Mouse (Mus musculus): ENCODE data around the gene Tmem131l. TPM values are rescaled to one million over a fixed set of nuclear protein-coding genes. Genes with fewer than 3 reads are reported as not detected.

Gene Tmem131l
- total and polyA plus RNA-seq, 3 experiments, result 9.6 to 39.6 TPM; not detected in 1

DNA sequence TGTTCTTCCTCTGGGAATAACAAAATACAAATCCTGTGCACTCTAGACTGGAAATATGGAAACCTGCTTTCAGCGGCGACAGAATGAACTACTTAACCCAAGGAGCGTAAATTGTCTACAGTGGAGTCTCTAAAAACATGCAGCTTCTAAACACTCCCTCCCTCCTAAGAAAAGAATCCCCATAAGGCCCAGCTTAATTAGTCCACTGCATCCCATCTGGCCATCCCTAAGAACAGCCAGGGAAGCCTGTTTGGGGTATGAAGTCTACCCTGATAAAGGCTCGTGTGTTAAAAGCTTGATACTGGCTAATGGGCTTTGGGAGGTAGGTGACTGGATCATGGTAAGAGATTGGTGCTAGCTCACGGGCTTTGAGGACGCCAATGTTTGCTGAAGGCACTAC lies 54.5 kb downstream of the Tmem131l start:
- Histone ChIP-seq H3K27ac (ENCODE audit: control insufficient read depth, low read depth, low read length) (no peak overlapping the region), H3K79me2 (ENCODE audit: control insufficient read depth, insufficient read depth, low read length, poor library complexity) (no peaks in the 10 kb centered on the region), H3K36me3 (ENCODE audit: control insufficient read depth in 1 of 2, insufficient read depth in 2 of 2, low read length in 2 of 2) (no peaks in the 10 kb centered on the region), H3K4me3 (ENCODE audit: control insufficient read depth in 1 of 2, insufficient read depth in 1 of 2, low read depth in 2 of 2, low read length in 2 of 2) (no peak overlapping the region), H3K9me3 (replicated peaks; ENCODE audit: insufficient read depth, low read length) (no peaks in the 10 kb centered on the region), H3K9ac (ENCODE audit: control insufficient read depth, low read depth, low read length, poor library complexity, severe bottlenecking) (no peak overlapping the region), H3K27me3 (ENCODE audit: control insufficient read depth in 1 of 2, insufficient read depth in 2 of 2, low read length in 2 of 2) (no peaks in the 10 kb centered on the region), H3K4me1 (ENCODE audit: control insufficient read depth in 1 of 2, insufficient read depth in 2 of 2, low read length in 2 of 2) (no peaks in the 10 kb centered on the region)
- TF ChIP-seq MAFK (IDR thresholded peaks at IDR 0.05; ENCODE audit: borderline replicate concordance, low read depth, low read length) (no peak), USF1 (IDR thresholded peaks at IDR 0.05; ENCODE audit: low read depth, low read length) (no peak), ZC3H11A (IDR thresholded peaks at IDR 0.05; ENCODE audit: low read depth, low read length) (no peak), TAL1 (IDR thresholded peaks at IDR 0.05; ENCODE audit: low read length) (no peak), ZKSCAN1 (IDR thresholded peaks at IDR 0.05; ENCODE audit: low read depth, low read length) (no peak), SIN3A (IDR thresholded peaks at IDR 0.05; ENCODE audit: low read length) (no peak), NELFE (IDR thresholded peaks at IDR 0.05; ENCODE audit: low read depth, low read length) (no peak), ZMIZ1 (IDR thresholded peaks at IDR 0.05; ENCODE audit: low read depth, low read length) (no peak), MXI1 (IDR thresholded peaks at IDR 0.05; ENCODE audit: low read depth, low read length) (no peak), HCFC1 (IDR thresholded peaks at IDR 0.05; ENCODE audit: low read depth, low read length) (no peak), EP300 (IDR thresholded peaks at IDR 0.05; ENCODE audit: low read depth in 1 of 2, low read length in 2 of 2) (no peak), TBP (IDR thresholded peaks at IDR 0.05; ENCODE audit: low read depth, low read length) (no peak), POLR2AphosphoS2 (IDR thresholded peaks at IDR 0.05; ENCODE audit: low read length) (no peak), CHD2 (IDR thresholded peaks at IDR 0.05; ENCODE audit: low read length) (no peak), ZNF384 (IDR thresholded peaks at IDR 0.05; ENCODE audit: low read depth, low read length) (no peak), POLR2A (IDR thresholded peaks at IDR 0.05; ENCODE audit: control insufficient read depth in 1 of 2, insufficient read depth in 1 of 2, low read depth in 1 of 2, low read length in 2 of 2, poor library complexity in 1 of 2) (no peak), GATA1 (IDR thresholded peaks at IDR 0.05; ENCODE audit: low read depth, low read length) (no peak)
- DNase-seq (ENCODE audit: low read depth, low spot score), result no peak

GRCm38 (mm10) chr3:83984379-83984778 lies 55.6 kb downstream of the Tmem131l start:
- Histone ChIP-seq H3K4me3 (ENCODE audit: control insufficient read depth in 1 of 2, insufficient read depth in 1 of 2, low read depth in 2 of 2, low read length in 2 of 2) (no peak overlapping the region), H3K27ac (ENCODE audit: control insufficient read depth, low read depth, low read length) (no peak overlapping the region), H3K4me1 (ENCODE audit: control insufficient read depth in 1 of 2, insufficient read depth in 2 of 2, low read length in 2 of 2) (no peaks in the 10 kb centered on the region), H3K79me2 (ENCODE audit: control insufficient read depth, insufficient read depth, low read length, poor library complexity) (no peaks in the 10 kb centered on the region), H3K36me3 (ENCODE audit: control insufficient read depth in 1 of 2, insufficient read depth in 2 of 2, low read length in 2 of 2) (no peaks in the 10 kb centered on the region), H3K27me3 (ENCODE audit: control insufficient read depth in 1 of 2, insufficient read depth in 2 of 2, low read length in 2 of 2) (no peaks in the 10 kb centered on the region), H3K9me3 (replicated peaks; ENCODE audit: insufficient read depth, low read length) (no peaks in the 10 kb centered on the region), H3K9ac (ENCODE audit: control insufficient read depth, low read depth, low read length, poor library complexity, severe bottlenecking) (no peak overlapping the region)
- DNase-seq (ENCODE audit: low read depth, low spot score), result no peak
- no peak for TF ChIP-seq CHD2 (IDR thresholded peaks at IDR 0.05; ENCODE audit: low read length)
- no peak for TF ChIP-seq BHLHE40 (IDR thresholded peaks at IDR 0.05; ENCODE audit: borderline replicate concordance, low read depth, low read length)
- TF ChIP-seq TBP (IDR thresholded peaks at IDR 0.05; ENCODE audit: low read depth, low read length), result no peak
- TF ChIP-seq RAD21 (IDR thresholded peaks at IDR 0.05; ENCODE audit: low read depth, low read length), result no peak
- TF ChIP-seq ZC3H11A (IDR thresholded peaks at IDR 0.05; ENCODE audit: low read depth, low read length), result no peak
- TF ChIP-seq MAX (IDR thresholded peaks at IDR 0.05; ENCODE audit: low read length), result no peak
- TF ChIP-seq CHD1 (IDR thresholded peaks at IDR 0.05; ENCODE audit: low read depth, low read length), result no peak
- no peak for TF ChIP-seq MAZ (IDR thresholded peaks at IDR 0.05; ENCODE audit: low read depth, low read length)
- no peak for TF ChIP-seq MAFK (IDR thresholded peaks at IDR 0.05; ENCODE audit: borderline replicate concordance, low read depth, low read length)
- TF ChIP-seq JUND (IDR thresholded peaks at IDR 0.05; ENCODE audit: low read depth, low read length), result no peak
- no peak for TF ChIP-seq GATA1 (IDR thresholded peaks at IDR 0.05; ENCODE audit: low read depth, low read length)
- TF ChIP-seq UBTF (IDR thresholded peaks at IDR 0.05; ENCODE audit: borderline replicate concordance, insufficient read depth, low read depth, low read length), result no peak
- no peak for TF ChIP-seq ZKSCAN1 (IDR thresholded peaks at IDR 0.05; ENCODE audit: low read depth, low read length)
- TF ChIP-seq POLR2AphosphoS5 (IDR thresholded peaks at IDR 0.05; ENCODE audit: borderline replicate concordance, low read depth, low read length), result no peak
- TF ChIP-seq MEF2A (IDR thresholded peaks at IDR 0.05; ENCODE audit: extremely low read depth, insufficient replicate concordance, low read depth, low read length, poor library complexity, severe bottlenecking), result no peak
- no peak for TF ChIP-seq CTCF (IDR thresholded peaks at IDR 0.05 in 2 of 3, conservative IDR thresholded peaks at IDR 0.05 in 1 of 3; ENCODE audit: control insufficient read depth in 1 of 3, insufficient read depth in 1 of 3, low read depth in 2 of 3, low read length in 3 of 3, poor library complexity in 1 of 3, severe bottlenecking in 1 of 3)
- TF ChIP-seq USF2 (IDR thresholded peaks at IDR 0.05; ENCODE audit: borderline replicate concordance in 1 of 2, insufficient read depth in 1 of 2, low read depth in 1 of 2, low read length in 2 of 2), result no peak

Data from MEL (cell line).